Mouse (Mus musculus): ENCODE data around the gene Larp1.
A peak's percentile ranks its signal among the peaks of the same experiment; 100 is the strongest.

Gene Larp1

DNA sequence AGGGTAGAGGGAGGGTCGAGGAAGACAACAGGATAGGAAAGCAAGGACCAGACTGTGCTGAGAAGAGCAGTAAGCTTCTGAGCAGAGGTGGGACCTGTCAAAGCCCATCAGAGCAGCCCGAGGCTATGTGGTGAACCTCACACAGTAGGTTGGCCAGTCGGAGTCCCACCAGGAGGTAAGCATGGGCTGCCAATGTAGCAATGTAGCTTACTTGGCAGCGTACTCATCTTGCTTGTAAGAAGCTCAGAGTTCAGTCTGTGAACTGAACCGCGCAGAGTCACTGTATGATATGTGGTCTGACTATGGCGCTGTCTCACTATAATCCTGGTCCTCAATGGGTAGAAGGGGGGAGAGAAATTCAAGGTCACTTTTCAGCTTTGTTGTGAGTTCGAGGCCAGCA lies 5.7 kb upstream of the Larp1 start:
- no peak for DNase-seq (ENCODE audit: low spot score)

DNA sequence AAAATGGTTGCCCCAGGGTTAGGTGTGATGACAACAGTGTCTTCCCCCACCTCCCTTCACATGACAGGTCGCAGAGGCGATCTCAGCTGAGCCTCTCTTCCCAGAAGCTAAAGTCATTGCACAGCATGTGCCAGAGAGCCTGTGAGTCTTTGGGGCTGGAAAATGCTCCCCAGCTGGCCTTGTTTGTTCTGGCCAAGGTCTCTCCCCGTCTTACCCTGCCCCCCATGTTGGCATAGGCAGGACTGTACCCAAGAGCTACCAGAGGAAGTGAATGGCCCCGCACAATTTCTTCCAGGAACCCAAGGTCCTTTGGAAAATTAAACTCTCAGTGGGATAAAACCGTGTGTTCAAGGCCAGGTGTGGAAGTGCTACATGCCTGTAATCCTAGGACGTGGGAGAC lies 5.1 kb upstream of the Larp1 start:
- no peak for DNase-seq (ENCODE audit: low spot score)

DNA sequence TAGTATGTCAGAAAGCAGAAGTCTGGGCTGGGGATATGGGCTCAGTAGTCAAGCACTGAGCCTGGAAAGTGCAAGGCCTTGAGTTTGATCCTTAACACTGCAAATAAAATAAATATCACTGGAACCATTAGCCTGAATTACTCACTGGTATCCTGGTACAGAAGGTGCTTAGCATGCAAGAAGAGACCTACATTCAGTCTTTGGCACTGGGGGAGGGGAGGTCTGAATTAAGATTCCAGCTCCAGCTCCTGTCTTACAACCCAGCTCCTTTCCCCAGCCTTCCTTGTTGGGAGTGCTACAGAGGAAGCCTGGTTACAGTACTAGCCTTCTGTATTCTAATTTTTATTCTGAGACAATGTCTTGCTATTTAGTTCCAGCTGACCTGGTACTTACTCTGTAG lies 3.8 kb upstream of the Larp1 start:
- DNase-seq (ENCODE audit: low spot score) = no peak

DNA sequence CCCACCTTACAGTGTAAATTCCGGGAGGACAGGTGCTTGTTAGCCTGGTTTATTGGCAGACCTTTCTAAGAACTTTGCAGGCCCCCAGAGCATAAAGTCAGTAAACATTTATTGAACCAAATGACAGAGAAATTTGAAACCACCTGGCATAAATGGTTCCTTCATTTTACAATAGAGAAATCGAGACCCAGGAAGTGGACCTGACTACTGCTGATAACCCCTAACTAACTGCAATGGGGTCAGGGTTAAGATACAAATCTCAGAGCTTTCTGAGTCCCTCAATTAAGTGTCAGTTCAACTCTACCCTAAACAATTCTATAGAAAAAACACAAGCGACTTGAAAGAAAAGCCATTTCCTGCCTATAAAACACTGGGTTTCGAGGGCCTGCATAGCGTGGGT lies 851 bp upstream of the Larp1 start:
- no peak for DNase-seq (ENCODE audit: low spot score)

DNA sequence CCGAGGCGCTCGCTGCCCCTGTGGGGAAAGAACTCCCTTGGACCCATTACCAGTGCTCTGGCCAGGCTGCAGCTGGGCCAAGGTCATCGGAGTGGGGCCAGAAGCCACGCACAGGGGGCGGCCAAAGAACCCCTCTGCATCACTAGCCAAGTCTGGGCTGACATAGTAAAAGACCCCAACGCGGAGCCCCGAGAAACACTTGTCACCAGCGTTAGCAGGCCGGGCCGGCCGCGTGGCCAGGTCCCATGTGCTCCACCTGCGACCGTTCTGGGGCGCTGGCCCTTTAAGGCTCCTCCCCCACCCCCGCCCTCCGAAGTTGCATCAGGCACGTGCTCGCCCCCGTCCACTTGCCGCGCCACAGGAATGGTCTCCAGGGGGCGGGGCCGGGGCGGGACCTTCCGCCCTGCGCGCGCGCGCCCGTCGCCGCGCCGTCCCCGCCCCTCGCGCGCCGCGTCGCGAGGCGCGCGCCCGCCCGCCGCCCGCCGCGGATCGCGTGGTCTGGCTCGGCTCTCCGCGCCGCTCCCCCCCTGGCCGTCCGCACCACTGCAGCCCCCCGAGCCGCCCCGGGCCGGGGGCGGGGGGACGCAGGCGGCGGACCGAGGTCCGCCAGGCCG lies 320 bp upstream of the Larp1 start:
- peak; percentile 78 for DNase-seq (ENCODE audit: low spot score)

DNA sequence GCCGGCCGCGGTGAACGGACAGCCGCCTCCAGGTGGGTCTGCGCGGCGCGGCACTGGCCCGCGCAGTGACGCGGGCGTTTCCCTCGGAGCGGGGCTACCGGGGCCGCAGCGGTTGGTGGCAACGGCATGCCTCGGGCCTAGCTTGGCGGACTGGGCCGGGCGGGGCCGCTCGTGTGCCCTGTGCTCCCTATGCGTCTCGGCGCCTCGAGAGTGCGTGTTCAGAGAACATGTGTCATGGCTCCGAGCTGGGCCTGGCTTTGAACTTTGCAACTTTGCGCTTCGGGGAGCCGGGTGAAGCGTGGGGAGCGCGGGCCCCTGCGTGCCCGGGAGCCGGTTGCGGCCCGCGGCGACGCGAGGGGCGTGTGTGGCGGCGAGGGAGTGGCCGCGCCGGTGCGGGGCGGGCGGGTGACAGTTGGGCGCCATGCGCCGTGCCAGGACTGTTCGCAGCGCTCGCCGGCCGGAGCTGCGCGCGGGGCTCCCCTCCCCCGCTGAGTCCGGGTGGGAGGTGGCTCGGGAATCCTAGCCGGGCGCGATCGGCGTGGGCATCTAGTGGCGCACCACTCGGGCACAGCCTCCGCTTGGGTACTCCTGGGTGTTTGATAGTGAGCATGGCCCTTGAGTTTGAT lies 765 bp downstream of the Larp1 start:
- no peak for DNase-seq (ENCODE audit: low spot score)

DNA sequence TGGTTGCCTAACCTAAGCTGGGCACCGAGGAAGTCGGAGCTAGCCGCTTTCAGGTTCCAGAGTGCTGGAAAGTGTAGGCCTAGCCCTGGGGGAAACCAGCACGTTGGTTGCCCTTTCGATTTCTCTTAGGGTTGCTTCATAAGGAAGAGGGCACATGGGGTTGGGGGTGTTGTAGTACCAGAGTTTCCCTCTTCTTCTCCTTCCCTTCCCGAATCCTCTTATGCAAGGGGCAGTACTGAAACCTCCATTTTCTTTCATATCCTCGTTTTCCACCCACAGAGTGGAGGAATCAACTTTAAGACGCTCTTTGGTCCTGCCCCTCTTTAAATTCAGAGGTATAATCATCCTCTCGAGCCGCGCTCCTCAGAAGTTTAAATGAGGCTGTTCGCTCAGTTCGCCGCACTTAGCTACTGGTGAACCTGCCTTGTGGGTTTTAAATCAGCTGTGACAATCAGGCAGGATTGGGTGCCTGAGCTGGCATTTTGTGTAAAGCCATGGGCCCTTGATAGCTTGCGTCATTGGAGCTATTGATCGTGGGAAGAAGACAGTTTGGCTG lies 1.4 kb downstream of the Larp1 start:
- DNase-seq (ENCODE audit: low spot score) = no peak

DNA sequence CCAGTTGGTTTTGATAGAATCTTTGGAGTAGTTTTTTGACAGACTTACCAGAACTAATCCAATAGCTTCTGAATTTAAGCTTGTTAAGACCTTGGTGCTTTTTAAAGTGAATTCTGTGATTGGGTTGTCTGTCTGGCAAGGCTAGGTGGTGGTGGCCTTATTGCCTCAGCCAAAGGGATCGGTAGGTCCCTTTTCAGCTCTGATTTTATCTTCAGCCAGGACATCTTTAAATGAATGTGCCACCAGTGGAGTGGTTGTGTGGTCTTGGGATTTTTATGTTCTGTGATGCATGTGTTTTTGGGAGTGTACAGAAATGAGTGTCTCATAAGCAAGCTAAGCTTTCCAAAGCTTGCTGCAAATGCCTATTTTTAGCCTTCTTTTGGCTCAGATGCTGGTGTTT lies 2.1 kb downstream of the Larp1 start:
- no peak for DNase-seq (ENCODE audit: low spot score)

DNA sequence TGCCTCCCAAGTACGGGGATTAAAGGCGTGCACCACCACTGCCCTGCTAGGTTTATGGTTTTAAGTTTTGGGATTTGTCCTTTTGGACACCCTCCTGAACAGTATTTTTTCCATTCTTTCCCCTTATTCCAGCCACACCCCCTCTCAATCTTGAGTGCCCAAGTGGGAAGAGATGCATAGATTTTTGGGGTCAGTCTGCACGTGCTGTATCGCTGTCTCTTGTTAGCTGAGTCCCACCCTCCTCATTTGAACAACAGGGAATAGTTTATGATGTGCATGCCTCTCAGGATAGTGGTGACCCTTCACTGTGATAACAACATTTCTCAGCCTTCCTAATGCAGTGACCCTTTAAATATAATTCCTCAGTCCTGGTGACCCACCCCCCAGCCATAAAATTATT lies 2.9 kb downstream of the Larp1 start:
- no peak for DNase-seq (ENCODE audit: low spot score)

DNA sequence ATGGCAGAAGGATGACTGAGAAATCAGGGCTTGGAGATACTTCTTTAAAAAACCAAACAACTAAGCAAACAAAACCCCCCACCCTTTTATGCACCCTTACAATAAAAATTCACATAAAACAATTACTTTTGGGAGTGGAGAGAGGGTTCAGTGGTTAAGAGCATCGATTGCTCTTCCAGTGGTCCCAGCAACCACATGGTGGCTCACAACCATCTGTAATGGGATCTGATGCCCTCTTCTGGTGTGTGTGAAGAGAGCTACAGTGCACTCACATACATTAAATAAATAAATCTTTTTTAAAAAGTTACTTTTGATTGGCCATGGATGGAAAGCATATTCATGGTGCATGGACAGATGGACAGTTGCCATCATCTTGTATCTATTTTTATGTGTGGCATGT lies 3.8 kb downstream of the Larp1 start:
- DNase-seq (ENCODE audit: low spot score) = no peak

DNA sequence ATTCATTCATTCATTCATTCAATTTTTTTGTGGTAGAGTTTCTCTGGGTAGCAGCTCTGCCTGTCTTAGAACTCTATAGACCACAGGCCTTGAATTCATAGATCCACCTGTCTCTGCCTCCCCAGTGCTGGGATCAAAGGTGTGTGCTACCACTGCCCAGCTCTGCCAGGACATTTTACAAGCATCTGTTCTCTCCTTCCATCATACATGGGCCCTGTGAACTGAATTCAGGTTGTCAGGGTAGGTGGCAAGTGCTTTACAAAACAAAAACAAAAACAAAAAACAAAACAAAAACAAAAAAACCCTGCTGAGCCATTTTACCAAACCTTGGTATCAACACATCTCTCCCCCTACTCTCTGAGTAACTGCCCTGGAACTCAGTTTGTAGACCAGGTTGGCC lies 4.2 kb downstream of the Larp1 start:
- DNase-seq (ENCODE audit: low spot score) = no peak

DNA sequence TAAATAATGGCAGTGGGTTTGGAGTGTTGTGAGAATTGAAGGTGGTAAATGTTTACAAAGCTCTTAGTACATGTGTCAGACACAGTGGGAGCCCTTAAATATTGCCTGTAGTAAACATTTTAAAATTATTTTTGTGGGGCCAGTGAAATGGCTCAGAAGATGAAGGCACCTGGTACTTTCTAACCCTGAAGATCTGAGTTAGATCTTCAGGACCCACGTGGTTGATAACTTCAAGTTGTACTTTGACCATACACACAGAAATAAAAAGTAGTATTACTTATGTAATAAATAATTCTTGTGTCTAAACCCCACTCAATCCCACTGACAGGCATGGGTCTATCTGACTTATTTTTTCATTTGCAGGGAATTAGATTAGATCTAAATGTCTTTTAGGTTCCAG lies 5.7 kb downstream of the Larp1 start:
- no peak for DNase-seq (ENCODE audit: low spot score)

DNA sequence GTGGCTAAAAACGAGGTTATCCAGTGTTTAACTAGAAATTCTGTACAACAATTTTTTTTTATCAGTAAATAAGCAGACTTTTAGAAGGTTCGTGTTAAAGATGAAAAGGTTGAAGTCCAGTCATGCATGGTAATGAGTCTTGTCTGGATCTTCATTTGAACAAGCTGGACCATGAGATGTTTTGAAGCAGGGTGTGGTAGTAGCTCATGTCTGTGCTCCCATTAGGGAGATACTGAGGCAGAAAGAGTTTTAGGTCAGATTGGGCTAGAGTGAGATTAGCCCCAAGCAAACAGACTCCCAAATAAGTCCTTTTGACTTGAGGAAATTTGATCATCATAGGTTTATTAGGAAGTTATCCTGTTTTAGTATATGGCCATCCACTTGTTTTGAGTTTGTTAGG lies 6.5 kb downstream of the Larp1 start:
- no peak for DNase-seq (ENCODE audit: low spot score)

DNA sequence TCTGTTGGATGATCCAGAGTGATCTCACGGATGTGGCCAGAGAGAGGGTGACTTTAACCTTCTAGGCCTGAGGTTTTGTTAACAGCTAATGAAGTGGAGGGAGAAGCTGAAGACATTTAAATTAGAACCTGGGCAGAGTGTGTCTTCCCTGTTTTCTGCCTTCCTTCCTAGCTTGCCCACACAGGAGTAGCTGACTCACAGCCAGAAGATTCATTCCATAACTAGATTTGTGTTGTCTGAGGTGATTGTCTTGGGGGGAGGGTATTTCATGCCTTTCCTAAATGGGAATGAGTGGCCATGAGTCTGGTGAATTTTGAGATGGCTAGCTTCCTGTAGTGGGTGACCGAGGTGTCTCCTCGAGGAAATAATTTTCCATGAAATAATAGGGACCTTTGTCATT lies 7.5 kb downstream of the Larp1 start:
- no peak for DNase-seq (ENCODE audit: low spot score)

DNA sequence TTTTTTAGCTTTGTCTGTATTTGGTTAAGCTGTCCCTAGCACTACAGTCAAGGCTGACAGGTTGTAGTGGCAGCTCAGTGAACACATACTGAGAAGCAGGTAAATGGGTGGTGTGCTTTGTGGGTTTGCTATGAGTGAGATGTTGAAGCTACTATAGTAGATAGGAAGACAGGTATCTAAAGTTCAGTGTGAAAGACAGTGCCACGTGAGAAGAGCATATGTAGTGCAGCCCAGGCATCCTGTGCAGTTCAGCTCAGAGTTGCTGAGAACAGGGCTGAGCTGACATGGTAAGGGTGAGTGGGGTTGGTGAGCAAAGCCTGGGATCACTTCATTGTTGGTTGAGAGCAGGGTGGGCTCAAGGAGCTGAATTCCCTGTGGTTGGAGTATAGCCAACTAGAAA lies 8.6 kb downstream of the Larp1 start:
- DNase-seq (ENCODE audit: low spot score) = no peak

DNA sequence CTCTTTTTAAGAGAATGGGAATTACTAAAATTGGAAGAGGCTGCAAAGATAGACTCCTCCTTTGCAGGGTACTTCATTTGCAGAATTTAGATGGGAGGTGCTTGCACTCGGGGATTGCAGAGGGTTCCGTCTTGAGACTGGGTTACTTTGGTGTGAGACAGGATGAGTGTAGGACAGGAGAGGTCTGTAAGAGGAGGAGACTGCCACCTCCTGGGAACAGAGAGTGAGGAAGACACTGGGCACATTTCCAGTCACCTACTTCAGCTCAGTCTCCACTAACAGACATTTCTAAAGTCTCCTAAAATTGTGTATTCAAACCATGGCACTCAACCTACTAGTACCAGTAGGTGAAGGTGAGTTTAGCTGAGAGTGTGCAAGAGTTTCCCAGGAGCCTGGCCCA lies 9.4 kb downstream of the Larp1 start:
- no peak for DNase-seq (ENCODE audit: low spot score)

DNA sequence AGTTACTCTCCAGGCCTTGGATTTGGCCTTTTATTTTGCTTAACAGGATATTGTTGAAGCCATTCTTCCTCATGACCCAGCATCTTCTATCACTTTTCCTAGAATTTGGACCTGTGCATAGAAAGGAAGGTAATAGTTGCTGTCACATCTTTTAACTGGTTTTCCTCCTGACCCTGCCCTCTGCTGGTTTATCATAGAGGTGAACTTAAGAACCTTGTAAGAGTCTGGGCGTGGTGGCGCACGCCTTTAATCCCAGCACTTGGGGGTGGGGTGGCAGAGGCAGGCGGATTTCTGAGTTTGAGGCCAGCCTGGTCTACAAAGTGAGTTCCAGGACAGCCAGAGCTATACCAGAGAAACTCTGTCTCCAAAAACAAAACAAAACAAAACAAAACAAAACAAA lies 9.8 kb downstream of the Larp1 start:
- DNase-seq (ENCODE audit: low spot score) = no peak

DNA sequence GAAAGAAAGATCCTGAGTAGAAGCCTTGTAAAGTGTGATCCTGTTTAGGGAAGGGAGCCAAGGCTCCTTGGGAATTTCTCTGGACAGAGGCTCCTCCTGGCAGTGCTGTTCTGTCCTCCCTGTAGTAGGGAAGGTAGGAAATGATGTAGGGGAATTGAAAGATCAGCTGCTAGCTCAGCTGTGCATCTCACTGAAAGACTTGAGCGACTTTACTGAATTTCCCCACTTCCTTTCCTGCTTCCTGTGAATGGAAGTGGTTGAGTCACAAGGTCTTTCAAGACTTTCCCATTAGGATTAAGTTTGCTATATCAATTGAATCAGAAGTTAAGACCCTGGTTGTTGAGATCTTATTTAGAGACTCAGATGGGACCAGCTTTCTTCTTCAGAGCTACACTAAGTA lies 12.2 kb downstream of the Larp1 start:
- no peak for DNase-seq (ENCODE audit: low spot score)

DNA sequence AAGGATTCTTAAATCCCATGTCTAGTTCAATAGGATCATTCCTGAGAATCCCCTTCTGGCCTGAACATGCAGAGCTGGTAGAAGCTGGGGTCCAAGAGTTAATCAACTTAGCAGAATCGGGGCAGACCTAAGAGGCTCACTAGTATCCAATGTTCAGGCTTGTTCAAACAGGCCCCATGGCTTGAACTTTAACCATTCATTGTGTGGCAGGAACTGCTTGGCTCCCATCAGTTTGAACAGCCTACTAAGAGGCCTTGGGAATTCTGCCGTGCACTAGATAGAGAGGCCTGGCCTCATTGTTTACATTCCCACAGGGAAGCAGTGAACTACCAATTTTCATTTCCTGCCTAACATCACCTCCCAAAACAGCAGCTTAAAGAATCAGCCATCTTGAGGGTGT lies 12.8 kb downstream of the Larp1 start:
- no peak for DNase-seq (ENCODE audit: low spot score)

DNA sequence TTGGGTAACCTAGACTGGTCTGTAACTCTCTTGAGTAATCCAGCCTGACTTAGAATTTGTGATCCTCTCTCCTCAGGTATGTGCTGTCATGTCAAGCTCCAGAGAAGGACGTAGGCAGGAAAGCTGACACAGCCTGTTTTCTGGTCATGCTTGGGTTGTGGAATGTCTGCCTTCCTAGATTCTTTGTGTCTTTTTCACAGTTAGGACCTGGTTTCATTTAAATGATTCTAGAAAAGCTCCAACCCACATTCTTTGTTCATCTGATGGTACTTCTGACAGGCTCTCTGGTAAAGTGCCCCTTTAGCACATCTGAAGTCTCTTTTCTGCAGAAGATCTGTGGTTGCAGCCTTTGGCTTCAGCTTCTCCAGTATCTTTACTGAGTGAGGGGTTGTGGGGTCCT lies 15.4 kb downstream of the Larp1 start:
- no peak for DNase-seq (ENCODE audit: low spot score)

DNA sequence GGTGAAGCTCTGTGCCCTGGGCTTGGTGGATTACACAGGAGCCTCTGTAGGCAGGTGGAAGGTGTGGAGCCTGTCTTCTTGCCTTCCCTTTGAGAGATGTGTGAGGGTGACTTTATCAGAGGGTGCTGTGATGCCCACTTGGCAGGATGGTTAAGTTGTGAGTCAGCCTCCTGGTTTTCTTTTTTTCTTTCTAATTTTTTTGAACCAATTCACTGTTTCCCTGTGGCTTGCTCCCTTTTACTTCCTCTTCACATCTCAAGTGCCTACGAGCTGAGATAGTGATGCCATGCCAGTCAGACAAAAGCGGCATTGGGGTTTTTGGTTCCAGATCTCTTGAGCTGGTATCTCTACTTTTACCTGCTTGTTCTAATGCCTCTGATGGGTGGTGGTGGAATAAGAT lies 15.8 kb downstream of the Larp1 start:
- DNase-seq (ENCODE audit: low spot score) = no peak

DNA sequence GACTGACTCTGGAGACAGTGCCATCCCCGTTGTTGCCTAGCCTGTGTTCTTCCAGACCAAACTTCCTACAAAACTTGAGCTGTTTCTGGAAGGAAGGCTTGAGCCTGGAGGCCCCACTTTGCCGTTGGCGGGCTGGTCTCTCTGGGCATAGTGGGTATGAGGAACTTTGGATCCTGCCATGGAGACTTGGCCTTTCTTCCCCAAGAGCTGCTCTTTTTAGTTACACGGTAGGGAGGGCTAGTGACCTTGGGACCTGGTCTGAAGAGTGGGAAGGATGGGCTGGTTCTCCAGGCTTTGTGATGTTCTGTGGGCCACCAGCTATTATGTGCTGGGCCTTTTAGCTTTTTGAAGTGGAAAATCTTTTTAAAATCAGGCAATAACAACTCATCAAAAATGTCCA lies 17.0 kb downstream of the Larp1 start:
- no peak for DNase-seq (ENCODE audit: low spot score)

DNA sequence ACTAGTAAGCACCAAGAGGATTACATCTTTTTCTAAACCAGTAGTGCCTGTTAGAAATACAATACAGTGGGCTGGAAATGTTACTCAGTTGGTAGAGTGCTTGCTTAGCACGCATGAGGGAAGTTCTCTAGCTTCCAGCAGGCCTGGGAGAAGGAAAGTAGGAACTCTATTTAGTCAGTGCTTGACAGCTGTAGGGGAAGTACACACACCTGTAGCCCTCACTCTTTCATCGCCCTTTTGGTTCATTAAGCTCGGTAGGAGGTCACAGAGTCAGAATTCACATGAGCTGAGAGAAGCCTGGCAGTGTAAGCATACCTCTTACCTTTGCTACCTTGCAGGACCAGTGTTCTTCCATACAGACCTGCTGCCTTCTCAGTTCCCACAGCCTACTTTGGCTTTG lies 17.5 kb downstream of the Larp1 start:
- no peak for DNase-seq (ENCODE audit: low spot score)

DNA sequence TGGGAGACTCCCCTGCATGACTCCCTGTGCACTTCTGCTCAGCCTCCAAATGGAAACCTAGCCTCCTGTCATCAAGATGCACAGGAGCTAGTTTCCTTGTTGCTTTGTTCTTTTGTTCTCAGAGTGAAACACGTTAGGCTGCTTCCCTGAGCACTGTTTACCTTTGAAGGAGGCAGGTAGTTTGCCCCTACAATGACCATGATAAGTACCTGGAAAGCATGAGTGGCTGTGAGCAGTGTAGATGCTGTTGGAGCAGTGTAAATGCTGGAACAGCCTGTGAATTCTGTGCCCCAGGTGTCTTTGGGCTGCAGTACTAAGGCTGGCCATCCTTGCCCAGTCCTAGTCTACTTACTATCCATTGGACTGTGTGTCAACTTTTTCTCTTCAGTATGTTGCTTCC lies 18.0 kb downstream of the Larp1 start:
- DNase-seq (ENCODE audit: low spot score) = no peak
